Mouse (Mus musculus): ENCODE results near the gene Ankrd16.

Ankrd16 gene

GRCm38 (mm10) chr2:11777091-11778068, at the start of gene Ankrd16, which contains the start of gene Fbh1:
TSS of gene Ankrd16 (plus strand) at chr2:11777876.
TSS of gene Fbh1 (minus strand) at chr2:11777582.
- DNase-seq: peak; percentile 100

- DNase-seq: no peak
These were observed 48.6 kb upstream of the Ankrd16 start for GRCm38 (mm10) chr2:11729091-11729490.

- DNase-seq: no peak
These were observed 44.7 kb upstream of the Ankrd16 start for GRCm38 (mm10) chr2:11732978-11733377.

- DNase-seq: no peak
These were observed 41.8 kb upstream of the Ankrd16 start for GRCm38 (mm10) chr2:11735853-11736252.

- DNase-seq: no peak
These were observed 38.9 kb upstream of the Ankrd16 start for GRCm38 (mm10) chr2:11738794-11739193.

- DNase-seq: no peak
These were observed 38.1 kb upstream of the Ankrd16 start for GRCm38 (mm10) chr2:11739516-11740051.

- no peak for DNase-seq
These were observed 15.1 kb upstream of the Ankrd16 start for GRCm38 (mm10) chr2:11762541-11762940.

GRCm38 (mm10) chr2:11765694-11766093, 12.0 kb upstream of the Ankrd16 start:
- DNase-seq: peak; percentile 64

GRCm38 (mm10) chr2:11766485-11767160, 11.1 kb upstream of the Ankrd16 start:
- no peak for DNase-seq

GRCm38 (mm10) chr2:11767161-11767545, 10.5 kb upstream of the Ankrd16 start:
- DNase-seq: no peak

GRCm38 (mm10) chr2:11771701-11772100, 6.0 kb upstream of the Ankrd16 start:
- no peak for DNase-seq

GRCm38 (mm10) chr2:11772401-11772800, 5.3 kb upstream of the Ankrd16 start:
- no peak for DNase-seq

GRCm38 (mm10) chr2:11774426-11774825, 3.2 kb upstream of the Ankrd16 start:
- DNase-seq: no peak

GRCm38 (mm10) chr2:11775121-11775520, 2.6 kb upstream of the Ankrd16 start:
- DNase-seq: no peak

GRCm38 (mm10) chr2:11776415-11776814, 1.3 kb upstream of the Ankrd16 start:
- DNase-seq: no peak

- DNase-seq: peak; percentile 84
These were observed 579 bp downstream of the Ankrd16 start for GRCm38 (mm10) chr2:11778087-11778823.

GRCm38 (mm10) chr2:11784159-11784558, 6.5 kb downstream of the Ankrd16 start:
- DNase-seq: peak; percentile 72

- no peak for DNase-seq
These were observed 17.0 kb downstream of the Ankrd16 start for GRCm38 (mm10) chr2:11794668-11795067.

- no peak for DNase-seq
These were observed 20.3 kb downstream of the Ankrd16 start for GRCm38 (mm10) chr2:11797930-11798364.

GRCm38 (mm10) chr2:11801299-11801930, 23.7 kb downstream of the Ankrd16 start:
- no peak for DNase-seq

Measured in cerebellum, adult 9-10 months (tissue).